Mouse (Mus musculus) lung, embryonic 15.5 days (tissue): ENCODE measurements around the gene Glt1d1. TPM values are rescaled to one million over a fixed set of nuclear protein-coding genes. Genes with fewer than 3 reads are reported as not detected.
"Not testable (repeated sequence)": the region's sequence is repeated elsewhere in the genome, so short reads cannot be mapped to it uniquely, and the experiment has no call there.

Experiments used
- ATAC-seq: fragments of 200-750 bp; cut with Nextera tagmentation; 2 replicates; pipeline ENCODE4 v1.8.0; 2017; ENCODE audit warnings: moderate number of reproducible peaks, borderline replicate concordance; ENCODE audit not compliant: low FRiP score, low TSS enrichment; ENCODE audit errors: extremely low read depth
- H3K27ac ChIP-seq: fragments of 300-500 bp; sonication (generic); 2 replicates; pipeline ENCODE4 v1.5.1; 2015; ENCODE audit warnings: moderate library complexity, mild to moderate bottlenecking, inconsistent platforms
- H3K27me3 ChIP-seq: fragments of 300-500 bp; sonication (generic); 2 replicates; pipeline ENCODE4 v1.6.1; 2015; ENCODE audit warnings: inconsistent platforms
- H3K36me3 ChIP-seq: fragments of 300-500 bp; sonication (generic); 2 replicates; pipeline ENCODE4 v1.6.1; 2015; ENCODE audit warnings: inconsistent platforms
- H3K4me1 ChIP-seq: fragments of 300-500 bp; sonication (generic); 2 replicates; pipeline ENCODE4 v1.6.1; 2015; ENCODE audit warnings: inconsistent platforms
- H3K4me2 ChIP-seq: fragments of 300-500 bp; sonication (generic); 2 replicates; pipeline ENCODE4 v1.6.1; 2015; ENCODE audit warnings: inconsistent platforms, mild to moderate bottlenecking, moderate library complexity
- H3K4me3 ChIP-seq: fragments of 300-500 bp; sonication (generic); 2 replicates; pipeline ENCODE4 v1.5.1; 2015; ENCODE audit warnings: mild to moderate bottlenecking, inconsistent platforms
- H3K9ac ChIP-seq: fragments of 300-500 bp; sonication (generic); 2 replicates; pipeline ENCODE4 v1.6.1; 2015; ENCODE audit warnings: inconsistent platforms
- H3K9me3 ChIP-seq: fragments of 300-500 bp; sonication (generic); 2 replicates; pipeline ENCODE4 v1.6.1; 2016; ENCODE audit warnings: inconsistent platforms
- WGBS: fragments of 180-500 bp; shearing (Covaris S2); methylation state at CpG from one replicate; pipeline ENCODE4 v1.1.7; 2015; 5-methylcytosine and 5-hydroxymethylcytosine counted together
- polyA plus RNA-seq: library from polyadenylated mRNA; unstranded; fragments of >200 nt; fragmentation: Nextera tagmentation; extraction: Ambion mirVana; gene quantifications from 2 replicates; pipeline ENCODE4 v1.2.1, GENCODE M21; 2015

Glt1d1 gene
- polyA plus RNA-seq, 1 experiment from 2014 or later: 0.42 TPM

DNA sequence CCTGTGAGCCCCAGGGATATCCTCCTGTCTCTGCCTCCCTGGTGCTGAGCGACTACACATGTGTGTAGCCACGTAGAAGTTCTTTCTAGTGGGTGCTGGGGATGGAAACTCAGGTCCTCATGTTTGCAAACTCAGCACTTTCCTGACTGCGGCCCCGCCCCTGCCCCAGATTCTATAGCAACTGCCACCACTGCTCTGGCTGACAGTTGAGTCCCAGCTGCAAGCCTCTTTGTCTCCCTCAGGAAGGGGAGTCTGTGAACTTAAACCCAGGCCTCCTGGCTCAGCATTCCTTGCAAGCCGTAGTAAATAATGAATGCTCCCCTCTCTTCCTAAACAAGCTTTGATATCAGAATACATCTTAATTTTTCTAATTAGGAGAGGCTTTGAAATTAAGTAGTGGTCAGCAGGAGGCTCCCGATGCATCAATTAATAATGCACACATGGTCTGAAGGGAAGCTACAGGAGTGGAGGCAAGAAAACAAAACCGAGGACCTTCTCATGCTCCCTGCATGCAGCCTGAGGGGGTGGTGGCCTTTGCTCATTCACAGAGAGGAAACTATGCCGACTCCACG, 71.6 kb downstream of the Glt1d1 start:
- Histone ChIP-seq H3K27ac (no peak overlapping the region), H3K4me3 (no peak overlapping the region), H3K27me3 (no peaks in the 10 kb centered on the region), H3K4me2 (no peak overlapping the region), H3K36me3 (no peaks in the 10 kb centered on the region), H3K9ac (no peak overlapping the region), H3K9me3 (no peaks in the 10 kb centered on the region), H3K4me1 (no peaks in the 10 kb centered on the region)
- no peak for ATAC-seq
- 71% methylated on average over 9 of the region's 9 CpGs for WGBS

DNA sequence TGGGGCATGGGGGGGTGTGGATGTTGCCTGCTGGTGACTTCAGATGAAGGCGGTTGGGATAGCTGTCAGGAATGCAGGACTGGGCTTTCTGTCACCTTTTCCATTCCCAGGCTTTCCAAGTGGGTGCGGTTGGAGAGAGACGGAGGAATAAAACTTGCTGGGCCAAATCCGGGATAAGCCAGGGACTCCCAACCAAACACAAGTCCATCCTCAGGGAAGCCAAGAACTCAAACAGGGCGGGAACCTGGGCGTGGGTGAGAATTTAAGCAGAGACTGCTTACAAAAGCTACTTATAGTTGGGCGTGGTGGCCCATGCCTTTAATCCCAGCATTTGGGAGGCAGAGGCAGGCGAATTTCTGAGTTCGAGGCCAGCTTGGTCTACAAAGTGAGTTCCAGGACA, 73.2 kb downstream of the Glt1d1 start:
- Histone ChIP-seq H3K27ac (no peak overlapping the region), H3K4me2 (no peak overlapping the region), H3K36me3 (no peaks in the 10 kb centered on the region), H3K4me3 (no peak overlapping the region), H3K27me3 (no peaks in the 10 kb centered on the region), H3K9ac (no peak overlapping the region), H3K4me1 (no peaks in the 10 kb centered on the region), H3K9me3 (no peaks in the 10 kb centered on the region)
- no peak for ATAC-seq
- WGBS: 81% methylated on average over 9 of the region's 9 CpGs

DNA sequence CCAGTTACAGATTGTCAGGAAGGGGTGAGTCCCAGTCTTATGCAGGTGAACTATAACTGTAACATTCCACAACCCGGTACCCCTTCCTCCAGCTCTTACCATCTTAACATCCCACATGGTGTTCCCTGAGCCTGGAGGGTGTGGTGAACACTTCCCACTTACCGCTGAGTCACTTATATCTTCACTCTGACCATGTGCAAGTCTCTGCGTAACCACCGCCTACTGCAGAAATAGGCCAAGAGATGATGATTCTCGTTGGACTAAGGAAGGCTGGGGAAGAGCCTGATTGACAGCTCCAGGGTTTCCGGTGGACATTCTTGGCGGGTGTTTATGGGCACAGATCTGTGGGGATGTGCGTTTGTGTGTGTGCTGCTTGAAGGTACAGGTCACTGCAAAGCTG, 73.9 kb downstream of the Glt1d1 start:
- Histone ChIP-seq H3K36me3 (no peaks in the 10 kb centered on the region), H3K9me3 (no peaks in the 10 kb centered on the region), H3K9ac (no peak overlapping the region), H3K4me3 (no peak overlapping the region), H3K27ac (no peak overlapping the region), H3K4me1 (no peaks in the 10 kb centered on the region), H3K4me2 (no peak overlapping the region), H3K27me3 (no peaks in the 10 kb centered on the region)
- WGBS: 84% methylated on average over 8 of the region's 8 CpGs
- ATAC-seq: no peak

DNA sequence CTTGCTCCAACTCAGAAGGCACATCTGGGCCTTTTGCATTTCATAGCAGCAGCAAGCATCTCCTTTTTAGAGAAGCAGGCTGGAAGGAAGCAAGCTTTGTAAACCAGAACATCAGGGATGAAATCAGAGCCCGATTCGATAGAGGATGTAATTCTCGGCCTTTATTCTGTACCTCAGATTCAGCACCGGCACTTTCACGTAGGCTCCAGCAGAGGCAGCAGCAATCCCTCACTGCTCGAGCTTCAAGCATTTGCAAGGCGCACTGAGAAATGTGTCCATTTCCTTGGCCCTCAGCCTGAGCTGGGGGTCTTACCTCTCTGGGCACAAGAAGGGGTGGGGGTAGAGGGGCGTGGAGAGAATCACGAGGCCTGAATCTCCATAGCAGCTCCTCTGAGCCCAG, 76.1 kb downstream of the Glt1d1 start:
- ATAC-seq: no peak
- H3K27me3 ChIP-seq: no peaks in the 10 kb centered on the region
- no peaks in the 10 kb centered on the region for H3K4me1 ChIP-seq
- H3K27ac ChIP-seq: no peak overlapping the region
- no peak overlapping the region for H3K4me2 ChIP-seq
- H3K9me3 ChIP-seq: no peaks in the 10 kb centered on the region
- H3K4me3 ChIP-seq: no peak overlapping the region
- no peaks in the 10 kb centered on the region for H3K36me3 ChIP-seq
- no peak overlapping the region for H3K9ac ChIP-seq
- 66% methylated on average over 9 of the region's 9 CpGs for WGBS

DNA sequence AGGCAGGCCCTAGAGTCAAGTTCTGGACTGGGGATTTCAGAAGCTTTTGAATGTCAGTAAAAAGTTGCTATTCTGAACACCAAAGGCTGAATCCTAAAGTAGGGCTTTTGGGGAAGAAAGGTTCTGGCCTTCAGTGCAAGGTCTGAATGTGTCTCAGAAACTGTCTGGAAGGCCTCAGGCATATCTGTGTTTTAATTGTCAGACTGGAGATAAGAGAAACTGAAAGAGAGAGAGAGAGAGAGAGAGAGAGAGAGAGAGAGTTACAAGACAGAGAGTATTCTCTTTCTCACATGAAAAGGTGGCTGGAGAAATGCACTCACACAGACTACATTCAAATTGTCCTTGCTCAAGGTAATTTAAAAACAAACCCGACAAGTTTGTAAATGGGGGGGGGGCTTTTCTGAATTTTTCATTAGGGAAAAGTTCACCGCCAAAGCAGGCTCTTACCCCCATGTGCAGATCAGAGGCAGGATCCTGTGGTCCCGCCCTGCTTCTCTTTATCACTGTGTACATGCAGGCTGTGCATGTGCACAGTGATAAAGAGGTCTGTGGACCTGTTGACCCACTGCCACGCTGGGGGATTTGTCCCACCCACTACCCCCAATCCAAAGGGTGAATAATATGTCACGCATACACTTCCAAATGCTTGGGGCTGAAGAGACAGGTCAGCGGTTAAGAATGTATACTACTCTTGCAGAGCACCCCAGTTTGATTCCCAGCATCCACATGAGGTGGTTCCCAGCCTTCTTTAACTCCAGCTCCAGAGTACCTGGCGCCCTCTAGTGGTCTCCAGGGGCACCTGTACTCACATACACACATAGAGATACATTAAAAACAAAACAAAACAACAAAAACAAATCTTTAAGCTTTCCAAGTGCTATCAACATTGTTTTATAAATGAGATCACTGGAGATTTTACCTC, 83.0 kb downstream of the Glt1d1 start:
- H3K4me3 ChIP-seq: no peak overlapping the region

DNA sequence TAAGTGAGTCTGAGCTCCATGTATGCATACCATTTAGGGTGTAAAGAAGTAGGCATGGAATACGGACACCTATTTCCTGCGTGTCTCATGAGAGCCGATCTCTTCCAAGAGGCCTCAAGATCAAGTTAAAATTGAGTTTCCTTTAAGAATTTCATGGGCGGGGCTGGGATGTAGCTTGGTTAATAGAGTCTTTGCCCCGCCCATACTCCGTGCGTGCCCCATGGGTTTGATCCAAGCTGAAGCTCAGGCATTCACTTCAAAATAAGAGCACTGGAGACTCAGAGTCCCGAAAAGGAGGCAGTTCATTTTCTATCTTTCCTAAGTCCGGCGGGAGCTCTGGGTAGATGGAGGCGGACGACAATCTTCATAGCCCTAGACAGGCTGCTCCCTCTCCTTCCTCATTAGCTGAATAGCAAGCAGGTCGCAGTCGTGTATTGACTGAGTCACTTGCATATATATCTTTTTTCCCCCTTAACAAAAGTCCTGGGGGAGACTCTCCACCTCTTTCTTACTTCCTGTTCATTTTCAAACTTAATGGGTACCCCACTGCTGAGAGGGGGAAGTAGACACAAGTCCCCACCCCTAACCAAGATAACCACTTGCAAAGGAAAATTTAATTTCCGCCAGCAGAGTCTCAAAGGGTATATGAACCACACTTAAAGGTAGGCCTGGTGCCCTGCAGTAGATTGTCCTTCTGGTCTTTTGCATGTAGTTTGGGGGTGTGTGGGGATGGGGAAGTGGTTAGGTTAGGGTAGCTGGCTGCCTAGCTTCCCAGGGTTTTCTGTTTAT, 88.7 kb downstream of the Glt1d1 start:
- no peaks in the 10 kb centered on the region for H3K36me3 ChIP-seq
- peak; percentile 87 for ATAC-seq
- no peak overlapping the region for H3K9ac ChIP-seq
- H3K4me2 ChIP-seq: peak overlapping the region; percentile 43
- H3K27me3 ChIP-seq: no peaks in the 10 kb centered on the region
- H3K4me1 ChIP-seq: no peaks in the 10 kb centered on the region
- H3K27ac ChIP-seq: no peak overlapping the region
- 18% methylated on average over 15 of the region's 15 CpGs for WGBS
- H3K9me3 ChIP-seq: no peaks in the 10 kb centered on the region
- H3K4me3 ChIP-seq: peak overlapping the region; percentile 17

More for the DNA sequence above, 83.0 kb downstream of the Glt1d1 start:
- ATAC-seq: no peak
- no peaks in the 10 kb centered on the region for H3K4me1 ChIP-seq
- no peaks in the 10 kb centered on the region for H3K9me3 ChIP-seq
- WGBS: 63% methylated on average over 7 of the region's 7 CpGs
- H3K36me3 ChIP-seq: no peaks in the 10 kb centered on the region
- H3K9ac ChIP-seq: no peak overlapping the region
- no peaks in the 10 kb centered on the region for H3K27me3 ChIP-seq
- H3K27ac ChIP-seq: no peak overlapping the region
- no peak overlapping the region for H3K4me2 ChIP-seq

DNA sequence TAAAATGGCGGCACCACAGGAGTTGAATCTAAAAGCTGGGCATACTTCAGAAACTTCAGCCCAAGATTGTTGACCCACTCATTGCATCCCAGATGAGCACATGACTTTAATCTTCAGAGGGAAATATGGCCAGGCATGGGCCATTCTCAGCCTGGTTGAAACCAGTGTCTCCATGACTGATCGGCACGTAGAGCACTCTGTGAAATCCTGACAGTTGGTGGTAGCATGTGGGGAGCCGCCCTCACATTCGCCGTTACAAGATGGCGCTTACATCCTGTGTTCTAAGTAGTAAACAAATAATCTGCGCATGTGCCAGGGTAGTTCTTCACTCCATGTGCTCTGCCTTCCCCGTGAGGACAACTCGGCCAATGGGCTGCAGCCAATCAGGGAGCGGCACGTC, 90.1 kb downstream of the Glt1d1 start:
- ATAC-seq: not testable (repeated sequence)

DNA sequence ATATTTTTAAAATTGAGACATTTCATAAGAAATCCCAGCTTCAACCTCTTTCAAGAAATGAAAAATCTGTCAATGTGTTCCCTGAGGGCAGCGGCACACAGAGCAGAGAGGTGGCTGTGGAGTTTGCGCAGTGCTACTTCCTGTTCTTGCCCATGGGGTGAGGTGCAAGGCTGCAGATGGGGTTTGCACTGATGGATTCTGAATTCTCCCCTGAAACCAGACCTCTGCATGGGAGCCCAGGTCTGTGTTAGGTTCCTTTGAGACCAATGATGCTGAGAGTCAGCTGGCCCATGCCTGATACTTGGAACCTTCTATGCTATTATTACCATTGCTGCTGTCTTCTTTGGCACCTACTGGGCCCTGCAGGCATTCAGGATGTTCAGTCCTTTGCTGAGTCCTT, 98.3 kb downstream of the Glt1d1 start:
- Histone ChIP-seq H3K4me3 (no peak overlapping the region), H3K27ac (no peak overlapping the region), H3K9me3 (no peaks in the 10 kb centered on the region), H3K27me3 (no peaks in the 10 kb centered on the region), H3K36me3 (no peaks in the 10 kb centered on the region), H3K4me1 (no peaks in the 10 kb centered on the region), H3K9ac (no peak overlapping the region), H3K4me2 (no peak overlapping the region)
- no peak for ATAC-seq
- 93% methylated on average over 2 of the region's 2 CpGs for WGBS

More for the DNA sequence above, 90.1 kb downstream of the Glt1d1 start:
- not testable (repeated sequence) for H3K4me1 ChIP-seq, H3K4me3 ChIP-seq, H3K9me3 ChIP-seq, H3K27me3 ChIP-seq, H3K4me2 ChIP-seq, H3K27ac ChIP-seq, H3K9ac ChIP-seq, H3K36me3 ChIP-seq
- WGBS: 95% methylated on average over 12 of the region's 12 CpGs

DNA sequence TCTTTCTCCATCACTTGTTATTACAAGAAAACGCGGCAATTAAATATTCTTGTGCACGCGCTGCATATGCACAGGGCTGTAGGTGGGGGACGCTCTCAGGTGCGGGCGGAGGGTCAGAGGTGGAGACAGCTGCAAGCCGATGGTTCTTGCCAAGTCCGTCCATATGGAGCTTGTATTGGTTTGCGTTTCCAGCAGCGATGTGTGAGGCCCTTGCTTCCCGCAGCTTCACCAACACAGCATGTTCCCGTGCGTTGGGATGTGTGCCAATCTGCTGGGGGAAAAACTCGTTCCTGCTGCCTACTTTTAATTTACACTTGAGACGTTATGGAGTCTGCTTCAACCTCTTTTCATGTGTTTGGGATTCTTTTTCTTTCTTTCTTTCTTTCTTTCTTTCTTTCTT, 109.3 kb downstream of the Glt1d1 start:
- Histone ChIP-seq H3K4me3 (no peak overlapping the region), H3K4me1 (no peaks in the 10 kb centered on the region), H3K27ac (no peak overlapping the region), H3K9me3 (no peaks in the 10 kb centered on the region), H3K9ac (no peak overlapping the region), H3K36me3 (no peaks in the 10 kb centered on the region), H3K27me3 (no peaks in the 10 kb centered on the region), H3K4me2 (no peak overlapping the region)
- 78% methylated on average over 16 of the region's 16 CpGs for WGBS
- no peak for ATAC-seq

DNA sequence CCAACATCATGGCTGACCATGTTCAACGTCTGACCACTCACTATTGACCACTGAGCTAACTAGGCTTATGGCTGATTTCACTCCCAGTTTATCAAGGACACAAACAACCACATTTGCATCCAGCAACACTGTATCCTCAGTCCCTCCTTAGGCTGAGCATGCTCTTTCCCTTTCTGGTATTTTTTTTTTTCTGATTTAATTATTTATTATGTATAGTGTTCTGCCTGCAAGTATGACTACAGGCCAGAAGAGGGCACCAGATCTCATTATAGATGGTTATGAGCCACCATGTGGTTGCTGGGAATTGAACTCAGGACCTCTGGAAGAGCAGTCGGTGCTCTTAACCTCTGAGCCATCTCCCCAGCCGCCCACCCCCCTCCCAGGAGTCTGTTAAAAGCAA, 117.5 kb downstream of the Glt1d1 start:
- H3K9ac ChIP-seq, H3K4me1 ChIP-seq, H3K27me3 ChIP-seq, H3K27ac ChIP-seq, ATAC-seq, H3K4me3 ChIP-seq, H3K36me3 ChIP-seq, H3K9me3 ChIP-seq, H3K4me2 ChIP-seq: not testable (repeated sequence)
- 90% methylated on average over 3 of the region's 3 CpGs for WGBS

DNA sequence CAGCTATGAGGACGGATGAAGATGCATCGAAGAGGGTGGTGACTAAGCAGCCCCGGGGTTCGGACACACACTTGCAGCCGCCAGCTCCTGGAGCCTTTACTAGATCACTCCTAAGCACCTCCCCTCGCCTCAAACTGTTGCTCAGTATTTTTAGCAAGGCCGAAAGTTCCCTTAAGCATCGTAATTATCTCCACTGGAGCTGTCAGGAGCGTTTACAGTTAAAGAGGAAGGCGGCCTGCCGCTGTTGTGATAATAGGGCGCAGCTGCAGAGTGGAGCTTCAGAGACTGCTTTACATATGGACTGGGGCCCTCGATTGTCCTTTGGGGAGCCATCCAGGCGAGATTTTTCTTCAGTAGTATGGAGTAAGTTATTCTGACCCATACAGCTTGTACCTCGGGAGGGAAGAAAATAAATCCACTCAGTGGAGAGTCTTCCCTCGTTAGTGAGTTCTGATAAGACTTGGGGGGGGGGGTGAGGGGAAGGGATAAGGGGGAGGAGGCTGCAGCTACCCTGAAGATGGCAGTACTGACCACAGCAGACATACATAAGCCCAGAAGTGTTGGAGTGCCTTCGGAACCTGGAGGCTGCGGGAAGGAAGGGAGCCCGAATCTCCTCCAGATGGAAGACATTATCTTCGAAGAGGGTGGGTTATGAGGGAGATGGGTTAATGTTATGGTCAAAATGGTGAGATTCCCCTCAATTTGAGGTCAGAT, 119.4 kb downstream of the Glt1d1 start:
- H3K9ac ChIP-seq: no peak overlapping the region
- 19% methylated on average over 20 of the region's 20 CpGs for WGBS
- no peak overlapping the region for H3K27ac ChIP-seq
- ATAC-seq: no peak
- no peaks in the 10 kb centered on the region for H3K9me3 ChIP-seq
- no peak overlapping the region for H3K4me3 ChIP-seq
- H3K36me3 ChIP-seq: no peaks in the 10 kb centered on the region
- H3K27me3 ChIP-seq: no peaks in the 10 kb centered on the region
- H3K4me2 ChIP-seq: no peak overlapping the region
- no peaks in the 10 kb centered on the region for H3K4me1 ChIP-seq
